Mouse (Mus musculus) C2C12 (cell line): ENCODE results near the gene Xab2. TPM values are rescaled to one million over a fixed set of nuclear protein-coding genes. Genes with fewer than 3 reads are reported as not detected.

Experiments used
- H3K27me3 ChIP-seq: one replicate; pipeline ENCODE4 v1.6.1; 2011; ENCODE audit not compliant: control insufficient read depth, insufficient read depth, insufficient read length
- H3K36me3 ChIP-seq: one replicate; pipeline ENCODE4 v1.6.1; 2011; ENCODE audit not compliant: control insufficient read depth, insufficient read depth
- H3K4me3 ChIP-seq: one replicate; pipeline ENCODE4 v1.5.1; 2011; ENCODE audit warnings: mild to moderate bottlenecking, control low read depth; ENCODE audit not compliant: poor library complexity, insufficient read depth, severe bottlenecking
- H3K79me2 ChIP-seq: one replicate; pipeline ENCODE4 v1.6.1; 2011; ENCODE audit not compliant: control insufficient read depth, insufficient read depth
- H3K79me3 ChIP-seq: one replicate; pipeline ENCODE4 v1.6.1; 2011; ENCODE audit warnings: low read depth, control low read depth
- H3ac ChIP-seq: one replicate; pipeline ENCODE3; 2011; ENCODE audit warnings: low read depth; ENCODE audit not compliant: control insufficient read depth, insufficient read length
- CEBPB ChIP-seq: IDR thresholded peaks from one replicate; pipeline ENCODE4 v1.6.1; 2011; ENCODE audit warnings: low read depth, mild to moderate bottlenecking, control low read depth, moderate library complexity
- CTCF ChIP-seq: IDR thresholded peaks from one replicate; pipeline ENCODE4 v1.5.1; 2011; ENCODE audit not compliant: control insufficient read depth, insufficient read depth, insufficient read length
- FOSL1 ChIP-seq: IDR thresholded peaks from one replicate; pipeline ENCODE4 v1.8.0; 2011; ENCODE audit warnings: mild to moderate bottlenecking, low read length; ENCODE audit not compliant: poor library complexity, insufficient read depth, severe bottlenecking
- MAX ChIP-seq: IDR thresholded peaks from one replicate; pipeline ENCODE4 v1.6.1; 2011; ENCODE audit warnings: mild to moderate bottlenecking, control low read depth
- MYOD1 ChIP-seq: IDR thresholded peaks from one replicate; pipeline ENCODE4 v1.6.1; 2011; ENCODE audit warnings: low read depth; ENCODE audit not compliant: control insufficient read depth, insufficient read length
- MYOG ChIP-seq: IDR thresholded peaks from one replicate; pipeline ENCODE4 v1.6.1; 2011; ENCODE audit not compliant: control insufficient read depth, insufficient read length; ENCODE audit errors: extremely low read depth
- USF1 ChIP-seq: IDR thresholded peaks from one replicate; pipeline ENCODE4 v1.6.1; 2011; ENCODE audit warnings: low read depth, mild to moderate bottlenecking, control low read depth, moderate library complexity
- polyA plus RNA-seq: library from polyadenylated mRNA; unstranded; fragments of >200 nt; fragmentation: generic; extraction: Trizol; gene quantifications from one replicate; pipeline ENCODE4 v1.2.1, GENCODE M21; 2012; ENCODE audit warnings: missing spikeins

The Xab2 gene
- polyA plus RNA-seq, 1 experiment, result 38.2 TPM

GRCm38 (mm10) chr8:3606593-3606992, 14.5 kb downstream of the Xab2 start:
- no peak overlapping the region for H3K4me3 ChIP-seq
- no peak overlapping the region for H3ac ChIP-seq
- no peaks in the 10 kb centered on the region for H3K79me3 ChIP-seq
- peaks cover 9% of the 10 kb centered on the region for H3K36me3 ChIP-seq
- peaks cover 3% of the 10 kb centered on the region for H3K27me3 ChIP-seq
- no peaks in the 10 kb centered on the region for H3K79me2 ChIP-seq
- TF ChIP-seq MYOG (no peak), MYOD1 (no peak), MAX (no peak), CTCF (no peak), CEBPB (no peak), FOSL1 (no peak)

- no peak overlapping the region for H3K4me3 ChIP-seq
- no peaks in the 10 kb centered on the region for H3K79me2 ChIP-seq
- H3K79me3 ChIP-seq, result no peaks in the 10 kb centered on the region
- H3ac ChIP-seq, result no peak overlapping the region
- H3K27me3 ChIP-seq, result peaks cover 3% of the 10 kb centered on the region
- no peak for TF ChIP-seq MYOG
- no peak for TF ChIP-seq CTCF
- no peak for TF ChIP-seq CEBPB
- TF ChIP-seq FOSL1, result no peak
- no peak for TF ChIP-seq MYOD1
- TF ChIP-seq USF1, result no peak
- no peak for TF ChIP-seq MAX
- no peaks in the 10 kb centered on the region for H3K36me3 ChIP-seq
Measured at GRCm38 (mm10) chr8:3603439-3603838, 17.7 kb downstream of the Xab2 start.

GRCm38 (mm10) chr8:3600401-3600800, 20.7 kb downstream of the Xab2 start:
- Histone ChIP-seq H3K4me3 (no peak overlapping the region), H3K27me3 (peaks cover 7% of the 10 kb centered on the region), H3K79me2 (no peaks in the 10 kb centered on the region), H3K36me3 (no peaks in the 10 kb centered on the region), H3ac (no peak overlapping the region), H3K79me3 (no peaks in the 10 kb centered on the region)
- TF ChIP-seq MYOD1 (no peak), USF1 (no peak)

- Histone ChIP-seq H3K4me3 (no peak overlapping the region), H3K79me3 (no peaks in the 10 kb centered on the region), H3K27me3 (peaks cover 7% of the 10 kb centered on the region), H3K36me3 (no peaks in the 10 kb centered on the region), H3ac (no peak overlapping the region), H3K79me2 (no peaks in the 10 kb centered on the region)
- TF ChIP-seq FOSL1 (no peak), USF1 (no peak), MAX (no peak)
Measured at GRCm38 (mm10) chr8:3599219-3599618, 21.9 kb downstream of the Xab2 start.

GRCm38 (mm10) chr8:3598054-3598453, 23.1 kb downstream of the Xab2 start:
- Histone ChIP-seq H3ac (no peak overlapping the region), H3K4me3 (no peak overlapping the region), H3K79me3 (no peaks in the 10 kb centered on the region), H3K79me2 (no peaks in the 10 kb centered on the region), H3K27me3 (peaks cover 8% of the 10 kb centered on the region), H3K36me3 (no peaks in the 10 kb centered on the region)
- TF ChIP-seq CTCF (no peak), MYOD1 (no peak), MAX (no peak), MYOG (no peak), FOSL1 (no peak), USF1 (no peak), CEBPB (no peak)

- Histone ChIP-seq H3K27me3 (peaks cover 8% of the 10 kb centered on the region), H3K36me3 (no peaks in the 10 kb centered on the region), H3K4me3 (no peak overlapping the region), H3K79me3 (no peaks in the 10 kb centered on the region), H3K79me2 (no peaks in the 10 kb centered on the region), H3ac (no peak overlapping the region)
- TF ChIP-seq CEBPB, result no peak
- no peak for TF ChIP-seq FOSL1
- no peak for TF ChIP-seq MYOD1
- TF ChIP-seq MYOG, result no peak
- TF ChIP-seq CTCF, result no peak
- TF ChIP-seq USF1, result no peak
- no peak for TF ChIP-seq MAX
Measured at GRCm38 (mm10) chr8:3594466-3594865, 26.6 kb downstream of the Xab2 start.
